Mouse (Mus musculus): ENCODE results near the gene Themis. TPM values are rescaled to one million over a fixed set of nuclear protein-coding genes. Genes with fewer than 3 reads are reported as not detected.

Gene Themis
- total RNA-seq, 1 experiment from 2014 or later, result 1.6 TPM

DNA sequence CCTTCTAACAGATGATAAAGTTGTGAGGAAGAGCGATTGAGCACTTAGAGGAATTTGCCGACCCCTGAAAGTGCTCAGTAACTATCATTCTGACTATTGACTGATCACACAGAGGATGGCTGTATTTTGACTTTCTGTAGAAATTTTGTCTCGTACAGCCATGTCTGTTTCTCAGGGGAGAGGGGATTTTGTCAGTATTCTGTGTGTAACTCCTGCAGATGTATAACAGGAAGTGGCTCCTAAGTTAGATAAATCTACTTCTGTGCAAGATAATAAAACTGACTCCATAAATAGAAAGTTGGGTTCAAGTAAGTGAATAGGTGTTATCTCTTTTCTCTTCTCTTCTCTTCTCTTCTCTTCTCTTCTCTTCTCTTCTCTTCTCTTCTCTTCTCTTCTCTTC lies 137.0 kb downstream of the Themis start:
- no peak for DNase-seq

- no peak for DNase-seq
Measured at GRCm38 (mm10) chr10:28811928-28812570, 143.9 kb downstream of the Themis start.

DNA sequence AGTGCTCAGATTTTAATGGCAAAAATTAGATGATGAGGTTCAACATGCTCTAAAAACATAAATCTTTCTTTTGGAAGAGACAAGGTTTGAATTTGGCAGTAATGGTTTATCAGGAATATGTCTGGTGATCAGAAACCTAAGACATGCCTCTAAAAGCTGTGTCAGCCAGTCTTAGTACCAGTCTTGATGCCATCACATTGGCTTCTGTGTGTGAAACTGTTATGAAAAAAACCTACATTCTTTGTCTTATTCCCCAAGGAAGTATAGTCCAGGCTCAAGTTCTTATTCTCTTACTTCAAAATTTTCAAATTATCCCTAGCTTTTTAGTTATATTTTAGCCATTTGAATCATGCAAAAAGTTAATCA lies 144.4 kb downstream of the Themis start:
- no peak for DNase-seq

DNA sequence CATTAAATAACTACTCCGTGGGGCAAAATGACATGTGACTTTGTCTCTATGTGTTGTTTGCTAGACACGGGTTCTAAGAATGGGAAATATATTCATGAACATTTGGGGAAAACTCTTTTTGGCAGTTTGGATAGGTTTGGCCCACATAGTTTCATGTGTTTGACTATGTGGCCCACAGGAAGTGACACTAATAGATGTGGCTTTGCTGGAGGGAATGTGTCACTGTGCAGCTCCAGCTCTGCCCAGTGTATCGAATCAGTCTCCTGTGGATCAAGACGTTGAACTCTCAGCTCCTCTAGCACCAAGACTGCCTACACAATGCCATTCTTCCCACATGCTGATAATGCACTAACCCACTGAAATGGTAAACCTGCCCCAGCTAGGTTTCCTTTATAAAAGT lies 148.0 kb downstream of the Themis start:
- DNase-seq, result no peak

GRCm38 (mm10) chr10:28822320-28822719 lies 154.2 kb downstream of the Themis start:
- DNase-seq, result no peak

GRCm38 (mm10) chr10:28842605-28843004 lies 174.4 kb downstream of the Themis start:
- no peak for DNase-seq

DNA sequence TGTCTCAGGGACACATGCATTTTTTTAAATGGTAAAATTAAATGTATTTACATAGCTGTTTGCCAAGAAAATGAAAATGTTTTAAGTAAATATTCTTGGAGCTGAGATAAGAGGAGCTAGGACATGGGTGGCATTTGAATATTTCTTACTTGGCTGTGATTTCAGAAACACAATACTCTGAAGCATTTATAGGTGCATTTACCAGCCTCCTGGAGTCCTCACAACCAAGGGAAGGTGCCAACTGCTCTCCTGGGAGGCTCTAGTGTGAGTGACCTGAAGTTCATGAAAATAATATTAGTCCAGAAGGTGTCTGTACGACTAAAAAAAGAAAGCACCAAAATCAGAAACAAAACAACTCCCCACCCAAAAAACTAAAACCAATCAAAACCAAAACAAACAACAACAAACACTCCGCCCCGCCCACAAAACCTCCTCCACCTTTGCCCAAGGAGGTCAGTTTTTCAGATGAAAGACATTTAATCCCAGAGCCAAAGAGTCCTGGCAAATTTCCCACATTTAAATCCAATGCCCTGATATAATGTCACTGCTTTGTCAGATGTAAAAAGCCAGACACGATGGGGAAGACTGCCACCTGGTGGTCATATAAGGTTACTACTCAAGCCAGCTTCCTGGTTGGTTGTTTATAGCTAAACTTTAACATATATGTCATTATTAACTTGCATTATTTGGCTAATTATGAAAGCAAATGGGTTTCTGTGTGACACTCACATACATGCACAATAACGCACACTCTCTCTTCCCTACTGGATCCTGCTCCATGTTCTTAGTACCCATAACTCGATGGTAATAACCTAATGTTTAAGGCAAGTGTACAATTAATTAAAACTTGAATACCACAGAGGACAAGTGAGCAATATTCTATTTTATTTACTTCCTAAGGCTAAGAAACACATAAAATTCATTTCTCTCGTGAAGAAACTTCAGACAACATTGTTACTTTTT lies 175.9 kb downstream of the Themis start:
- DNase-seq, result peak; percentile 53

DNA sequence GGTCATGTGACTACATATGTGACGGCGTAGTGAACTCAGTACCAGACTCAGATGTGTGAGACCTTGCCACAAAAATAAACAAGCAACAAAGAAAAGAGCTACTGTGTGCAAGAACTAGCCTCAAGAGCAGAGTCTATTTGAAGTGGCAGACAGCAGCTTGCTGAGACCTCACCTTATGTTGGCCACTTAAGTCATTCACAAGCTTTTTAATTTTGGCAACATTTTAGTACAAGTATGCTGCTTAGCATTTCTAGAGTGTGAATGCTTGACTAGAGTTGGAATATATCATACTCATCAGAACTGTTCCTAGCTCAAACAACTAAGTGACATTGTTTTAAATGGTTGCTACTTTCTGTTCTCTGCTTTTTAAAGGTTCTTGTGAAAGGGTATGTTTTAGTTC lies 188.0 kb downstream of the Themis start:
- no peak for DNase-seq

DNA sequence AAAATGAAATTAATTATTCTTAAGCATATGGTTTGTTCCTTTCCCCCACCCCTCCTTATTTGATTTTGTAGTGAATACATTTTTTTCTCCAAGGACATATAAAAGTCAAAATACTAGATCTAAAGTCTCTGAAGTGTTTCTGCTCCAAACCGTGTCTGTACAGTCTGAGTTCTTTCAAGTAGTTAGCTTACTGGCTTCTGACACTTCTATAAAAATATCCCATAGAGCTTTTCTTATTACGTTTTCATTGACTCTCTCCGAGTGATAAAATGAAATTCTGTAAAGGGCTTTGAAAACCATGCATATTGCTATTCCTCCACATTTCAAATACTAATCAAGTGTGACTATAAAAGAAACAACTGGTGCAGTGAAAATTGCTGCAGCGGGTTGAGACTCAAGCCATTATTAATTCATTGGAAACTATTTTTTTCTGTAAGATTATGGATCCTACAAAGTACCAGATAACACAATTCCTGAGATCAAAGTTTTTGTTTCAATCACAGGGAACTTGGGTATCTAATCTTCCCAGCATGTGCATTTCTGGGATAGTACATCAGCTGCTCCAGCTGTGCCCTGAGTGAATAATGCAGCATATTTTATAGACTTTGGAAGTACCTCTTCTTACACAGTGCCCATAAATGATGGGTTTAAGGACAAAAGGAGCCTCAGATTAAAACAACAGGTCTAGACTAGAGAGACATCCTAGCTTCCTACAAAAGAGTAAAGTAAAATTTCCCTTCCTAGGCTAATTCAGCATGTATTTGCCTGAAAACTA lies 202.6 kb downstream of the Themis start:
- no peak for DNase-seq

GRCm38 (mm10) chr10:28874605-28875004 lies 206.4 kb downstream of the Themis start:
- no peak for DNase-seq

- DNase-seq, result no peak
Measured at GRCm38 (mm10) chr10:28887643-28888042, 219.5 kb downstream of the Themis start.

GRCm38 (mm10) chr10:28890886-28891285 lies 222.7 kb downstream of the Themis start:
- DNase-seq, result no peak

DNA sequence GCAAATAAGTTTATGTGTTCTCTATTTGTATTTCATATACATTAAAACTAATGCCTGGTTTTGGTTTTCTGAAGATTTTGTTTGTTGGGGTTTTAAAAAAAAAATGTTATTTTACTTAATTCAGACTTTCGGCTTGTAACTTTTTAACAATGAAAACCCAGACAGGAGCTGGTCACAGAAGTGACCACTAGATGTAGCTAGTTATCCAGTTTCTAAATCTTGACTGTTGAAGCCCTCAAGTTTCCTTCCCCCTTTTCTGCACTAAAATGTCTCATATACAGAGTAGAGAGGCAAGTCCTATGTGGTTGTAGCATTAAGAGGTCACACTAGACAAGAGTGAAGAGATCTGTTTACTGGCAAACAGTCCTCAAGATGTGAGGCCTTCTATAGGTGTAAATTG lies 230.2 kb downstream of the Themis start:
- no peak for DNase-seq
